Mouse (Mus musculus): ENCODE results near the gene Esp15.
"Not testable (repeated sequence)": the region's sequence is repeated elsewhere in the genome, so short reads cannot be mapped to it uniquely, and the experiment has no call there.

The Esp15 gene

DNA sequence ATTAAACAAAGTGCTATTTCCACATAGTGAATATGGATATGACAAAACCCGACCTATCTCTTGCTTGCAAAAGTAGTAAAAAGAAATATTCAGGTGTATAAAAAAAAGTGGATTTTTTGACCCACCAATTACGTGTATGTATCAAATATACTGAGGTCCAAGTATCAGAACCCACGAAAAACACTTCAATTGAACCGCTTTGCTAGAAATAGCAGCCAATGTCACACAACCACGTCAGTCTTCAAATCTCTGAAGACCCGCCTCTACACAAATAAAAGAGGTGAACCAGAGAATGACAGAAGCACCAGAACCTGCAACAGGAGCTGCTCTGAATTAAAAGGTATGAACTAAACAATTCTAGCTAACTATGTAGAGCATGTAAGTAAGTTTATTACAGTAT is at the start of gene Esp15:
Gene Esp15, plus strand, starts transcription at position 301 of the 400 bp plus-strand sequence.
- not testable (repeated sequence) for DNase-seq

DNA sequence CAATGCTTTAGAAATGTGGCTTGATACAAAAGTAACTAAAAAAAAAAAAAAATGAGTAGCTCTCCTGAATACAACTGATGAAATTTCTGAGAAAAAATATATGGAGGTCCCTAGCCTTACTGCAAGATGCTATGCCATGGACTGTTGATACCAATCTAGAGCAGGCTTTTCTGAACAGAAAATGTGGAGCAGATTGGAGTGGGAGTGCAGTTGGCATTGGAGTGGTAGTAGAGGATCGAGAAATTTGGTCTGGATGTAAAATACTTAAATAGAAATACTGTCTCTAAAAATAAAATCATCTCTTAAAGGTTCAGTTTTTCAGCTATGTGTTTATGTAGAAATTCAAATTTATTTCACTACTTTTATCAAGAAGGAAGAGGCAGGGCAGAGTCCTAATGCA is 49.2 kb upstream of the Esp15 start:
- no peak for DNase-seq

Data from lung, postnatal 36 days (tissue).